Mouse (Mus musculus): ENCODE data around the gene Dcaf4. TPM values are rescaled to one million over a fixed set of nuclear protein-coding genes. Genes with fewer than 3 reads are reported as not detected.

The Dcaf4 gene
- total RNA-seq, 1 experiment: 49.8 TPM

- H3K4me3 ChIP-seq (ENCODE audit: insufficient read depth in 1 of 2, low read depth in 1 of 2, low read length in 2 of 2, poor library complexity in 1 of 2, severe bottlenecking in 1 of 2): peak overlapping the region in 1 of 2 experiments; percentile 71; a peak in 3 of 4 replicates
- H3K36me3 ChIP-seq (ENCODE audit: control insufficient read depth, insufficient read depth, low read length, poor library complexity, severe bottlenecking): no peaks in the 10 kb centered on the region
- no peaks in the 10 kb centered on the region for H3K9me3 ChIP-seq (ENCODE audit: control insufficient read depth, insufficient read depth, low read depth, low read length)
- no peak overlapping the region for H3K9ac ChIP-seq (ENCODE audit: insufficient read depth, low read depth, low read length, poor library complexity, severe bottlenecking)
- no peaks in the 10 kb centered on the region; a peak in 1 of 4 replicates for H3K4me1 ChIP-seq (ENCODE audit: control insufficient read depth in 2 of 2, insufficient read depth in 2 of 2, low read length in 2 of 2, poor library complexity in 1 of 2)
- H3K27ac ChIP-seq (ENCODE audit: insufficient read depth, low read depth, low read length, poor library complexity, severe bottlenecking): no peak overlapping the region
- DNase-seq (ENCODE audit: low read depth, low spot score): no peak
- in situ Hi-C loops (cut with MboI; ENCODE audit: low sequenced_read_pairs in 2 of 2, unreplicated experiment in 2 of 2): no loop called here
- TF ChIP-seq ZC3H11A (IDR thresholded peaks at IDR 0.05; ENCODE audit: borderline replicate concordance, low read depth, low read length) (no peak), MAFK (IDR thresholded peaks at IDR 0.05; ENCODE audit: insufficient read depth, low read depth, low read length) (no peak), HCFC1 (IDR thresholded peaks at IDR 0.05; ENCODE audit: borderline replicate concordance, insufficient read depth, low read length) (no peak), CHD2 (IDR thresholded peaks at IDR 0.05; ENCODE audit: low read depth, low read length) (no peak), ZNF384 (IDR thresholded peaks at IDR 0.05; ENCODE audit: low read depth, low read length) (no peak)
These were observed 35.2 kb upstream of the Dcaf4 start for GRCm38 (mm10) chr12:83484855-83485745.

DNA sequence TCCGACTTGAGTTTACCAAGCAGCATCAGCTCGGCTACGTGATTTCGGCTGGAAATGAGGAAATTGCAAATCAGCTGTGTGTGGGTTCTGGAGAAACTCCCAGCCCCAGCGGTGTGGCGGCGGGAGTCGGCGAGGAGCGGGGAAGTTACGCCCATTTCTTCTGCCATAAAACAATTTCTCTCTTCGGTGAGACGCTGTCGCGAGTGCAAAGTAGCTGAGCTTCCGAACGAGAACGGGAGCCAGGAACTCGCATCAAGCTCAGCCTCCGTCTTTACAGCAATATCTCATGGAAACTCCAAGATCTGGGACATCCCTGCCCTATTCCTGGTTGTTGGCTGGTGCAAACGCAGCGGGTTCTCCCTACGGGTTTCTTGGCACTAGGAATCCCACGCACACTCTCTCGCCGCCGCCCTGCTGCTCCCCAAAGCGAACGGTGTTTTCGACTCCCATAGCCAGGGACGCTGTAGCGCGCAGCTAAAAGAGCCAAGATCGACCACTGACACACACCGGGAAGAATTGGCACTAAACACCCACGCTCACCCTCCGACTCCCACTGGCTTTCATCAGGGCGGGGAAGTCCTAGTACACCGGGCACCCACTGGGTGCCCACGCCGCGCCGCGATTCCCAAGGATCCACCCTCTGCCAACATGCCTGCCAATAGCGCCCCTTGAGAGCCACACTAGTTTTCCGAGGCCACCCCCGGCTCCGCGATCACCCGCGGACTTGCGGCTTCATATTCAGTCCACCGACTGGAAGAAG is 34.2 kb upstream of the Dcaf4 start:
- Histone ChIP-seq H3K9me3 (ENCODE audit: control insufficient read depth, insufficient read depth, low read depth, low read length) (no peaks in the 10 kb centered on the region), H3K9ac (ENCODE audit: insufficient read depth, low read depth, low read length, poor library complexity, severe bottlenecking) (peak overlapping the region; percentile 17; the same call in 1 of the 2 replicates), H3K4me1 (ENCODE audit: control insufficient read depth in 2 of 2, insufficient read depth in 2 of 2, low read length in 2 of 2, poor library complexity in 1 of 2) (no peaks in the 10 kb centered on the region; a peak in 1 of 4 replicates), H3K36me3 (ENCODE audit: control insufficient read depth, insufficient read depth, low read length, poor library complexity, severe bottlenecking) (no peaks in the 10 kb centered on the region), H3K4me3 (ENCODE audit: insufficient read depth in 1 of 2, low read depth in 1 of 2, low read length in 2 of 2, poor library complexity in 1 of 2, severe bottlenecking in 1 of 2) (peak overlapping the region; percentile 55 to 71), H3K27ac (ENCODE audit: insufficient read depth, low read depth, low read length, poor library complexity, severe bottlenecking) (no peak overlapping the region)
- in situ Hi-C loops (cut with MboI; ENCODE audit: low sequenced_read_pairs in 2 of 2, unreplicated experiment in 2 of 2): no loop called here
- no peak for DNase-seq (ENCODE audit: low read depth, low spot score)
- TF ChIP-seq CHD2 (IDR thresholded peaks at IDR 0.05; ENCODE audit: low read depth, low read length) (no peak), MAFK (IDR thresholded peaks at IDR 0.05; ENCODE audit: insufficient read depth, low read depth, low read length) (no peak), HCFC1 (IDR thresholded peaks at IDR 0.05; ENCODE audit: borderline replicate concordance, insufficient read depth, low read length) (no peak), ZC3H11A (IDR thresholded peaks at IDR 0.05; ENCODE audit: borderline replicate concordance, low read depth, low read length) (no peak), ZNF384 (IDR thresholded peaks at IDR 0.05; ENCODE audit: low read depth, low read length) (no peak)

- Histone ChIP-seq H3K36me3 (ENCODE audit: control insufficient read depth, insufficient read depth, low read length, poor library complexity, severe bottlenecking) (no peaks in the 10 kb centered on the region), H3K4me3 (ENCODE audit: insufficient read depth in 1 of 2, low read depth in 1 of 2, low read length in 2 of 2, poor library complexity in 1 of 2, severe bottlenecking in 1 of 2) (peak overlapping the region; percentile 55 to 71), H3K9ac (ENCODE audit: insufficient read depth, low read depth, low read length, poor library complexity, severe bottlenecking) (peak overlapping the region; percentile 25; the same call in 1 of the 2 replicates), H3K27ac (ENCODE audit: insufficient read depth, low read depth, low read length, poor library complexity, severe bottlenecking) (no peak overlapping the region), H3K4me1 (ENCODE audit: control insufficient read depth in 2 of 2, insufficient read depth in 2 of 2, low read length in 2 of 2, poor library complexity in 1 of 2) (no peaks in the 10 kb centered on the region; a peak in 1 of 4 replicates), H3K9me3 (ENCODE audit: control insufficient read depth, insufficient read depth, low read depth, low read length) (no peaks in the 10 kb centered on the region)
- in situ Hi-C loops (cut with MboI; ENCODE audit: low sequenced_read_pairs in 2 of 2, unreplicated experiment in 2 of 2): no loop called here
- TF ChIP-seq ZNF384 (IDR thresholded peaks at IDR 0.05; ENCODE audit: low read depth, low read length): no peak
- no peak for TF ChIP-seq MAFK (IDR thresholded peaks at IDR 0.05; ENCODE audit: insufficient read depth, low read depth, low read length)
- TF ChIP-seq HCFC1 (IDR thresholded peaks at IDR 0.05; ENCODE audit: borderline replicate concordance, insufficient read depth, low read length): no peak
- no peak for TF ChIP-seq CHD2 (IDR thresholded peaks at IDR 0.05; ENCODE audit: low read depth, low read length)
- TF ChIP-seq ZC3H11A (IDR thresholded peaks at IDR 0.05; ENCODE audit: borderline replicate concordance, low read depth, low read length): no peak
- no peak for DNase-seq (ENCODE audit: low read depth, low spot score)
These were observed 33.4 kb upstream of the Dcaf4 start for GRCm38 (mm10) chr12:83486671-83487461.

- peak; percentile 94 for DNase-seq (ENCODE audit: low read depth, low spot score)
- H3K4me1 ChIP-seq (ENCODE audit: control insufficient read depth in 2 of 2, insufficient read depth in 2 of 2, low read length in 2 of 2, poor library complexity in 1 of 2): no peaks in the 10 kb centered on the region; a peak in 1 of 4 replicates
- in situ Hi-C loops (cut with MboI; ENCODE audit: low sequenced_read_pairs in 2 of 2, unreplicated experiment in 2 of 2): no loop called here
- H3K36me3 ChIP-seq (ENCODE audit: control insufficient read depth, insufficient read depth, low read length, poor library complexity, severe bottlenecking): no peaks in the 10 kb centered on the region
- no peak for TF ChIP-seq CHD2 (IDR thresholded peaks at IDR 0.05; ENCODE audit: low read depth, low read length)
- no peak for TF ChIP-seq ZC3H11A (IDR thresholded peaks at IDR 0.05; ENCODE audit: borderline replicate concordance, low read depth, low read length)
- TF ChIP-seq ZNF384 (IDR thresholded peaks at IDR 0.05; ENCODE audit: low read depth, low read length): no peak
- no peak for TF ChIP-seq HCFC1 (IDR thresholded peaks at IDR 0.05; ENCODE audit: borderline replicate concordance, insufficient read depth, low read length)
- no peak for TF ChIP-seq MAFK (IDR thresholded peaks at IDR 0.05; ENCODE audit: insufficient read depth, low read depth, low read length)
- peak within 1 kb of the TSS; percentile 25; the same call in 1 of the 2 replicates for H3K9ac ChIP-seq (ENCODE audit: insufficient read depth, low read depth, low read length, poor library complexity, severe bottlenecking)
- peak within 1 kb of the TSS; percentile 55 to 71 for H3K4me3 ChIP-seq (ENCODE audit: insufficient read depth in 1 of 2, low read depth in 1 of 2, low read length in 2 of 2, poor library complexity in 1 of 2, severe bottlenecking in 1 of 2)
- no peak within 1 kb of the TSS for H3K27ac ChIP-seq (ENCODE audit: insufficient read depth, low read depth, low read length, poor library complexity, severe bottlenecking)
- no peaks in the 10 kb centered on the region for H3K9me3 ChIP-seq (ENCODE audit: control insufficient read depth, insufficient read depth, low read depth, low read length)
These were observed 32.7 kb upstream of the Dcaf4 start, which contains the start of gene Dpf3 for GRCm38 (mm10) chr12:83487476-83487991. TSS of gene Dpf3 (minus strand) at chr12:83487716.
